Mouse (Mus musculus) layer of hippocampus, adult 18-20 months (tissue): ENCODE measurements at regions not wholly inside any gene's neighbourhood (a gene's known extent, or its start where the extent isn't known, plus 50 kb on each side); places are given as distances from the start of the nearest gene placed in this dataset.

Experiments
- DNase-seq, 2 experiments: peaks; one replicate each; pipeline ENCODE4 v3.0.0; 2022; ENCODE audit warnings: low spot score in 2 of 2

- DNase-seq = no peak
Observed at GRCm38 (mm10) chr1:189092819-189093218, 85.2 kb upstream of the Kctd3 start.

DNA sequence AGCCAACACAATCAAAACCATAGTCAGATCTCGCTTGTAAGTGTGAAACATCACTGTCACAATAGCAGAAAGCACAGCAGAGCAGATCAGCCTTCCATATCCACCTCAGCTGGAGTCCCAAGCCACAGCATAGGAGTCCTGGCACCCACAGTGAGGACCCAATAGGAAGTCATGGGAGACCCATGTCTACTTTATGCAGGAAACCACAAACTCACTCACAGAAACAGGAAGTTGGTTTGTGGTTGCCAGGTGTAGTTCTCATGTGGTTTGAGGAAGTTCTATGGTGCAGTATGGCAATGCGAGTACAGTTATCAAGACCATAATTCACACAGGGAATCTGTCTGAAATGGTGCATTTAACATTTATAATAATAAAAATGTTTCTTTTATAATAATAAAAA is 77.6 kb upstream of the Kctd3 start:
- DNase-seq = no peak

- no peak for DNase-seq
Observed at GRCm38 (mm10) chr1:189081267-189081666, 73.6 kb upstream of the Kctd3 start.

GRCm38 (mm10) chr1:189080797-189081196 is 73.2 kb upstream of the Kctd3 start:
- peak in 1 of 2 experiments; percentile 51 for DNase-seq

GRCm38 (mm10) chr1:189079451-189080410 is 72.1 kb upstream of the Kctd3 start:
- DNase-seq = peak in 1 of 2 experiments; percentile 52

DNA sequence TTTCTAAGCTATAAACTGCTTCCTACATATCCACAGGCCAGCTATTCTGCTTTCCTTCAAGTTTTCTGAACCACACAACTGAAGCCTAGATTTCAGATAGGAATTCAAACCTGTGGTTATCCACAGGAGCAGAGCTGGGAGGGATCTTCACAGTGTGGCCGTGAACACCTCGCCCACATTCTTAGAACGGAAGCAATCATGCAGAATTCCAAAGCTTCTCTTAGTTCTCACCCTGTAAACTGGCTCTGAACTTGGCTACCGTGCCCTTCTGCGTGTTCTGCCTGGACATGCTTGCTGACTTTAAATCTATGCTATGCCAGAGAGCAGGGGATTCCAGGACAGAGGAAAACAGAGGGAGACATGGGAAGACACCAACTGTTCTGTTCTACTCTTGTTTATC is 70.2 kb upstream of the Kctd3 start:
- no peak for DNase-seq

- DNase-seq = no peak
Observed at GRCm38 (mm10) chr1:189076276-189076675, 68.6 kb upstream of the Kctd3 start.

DNA sequence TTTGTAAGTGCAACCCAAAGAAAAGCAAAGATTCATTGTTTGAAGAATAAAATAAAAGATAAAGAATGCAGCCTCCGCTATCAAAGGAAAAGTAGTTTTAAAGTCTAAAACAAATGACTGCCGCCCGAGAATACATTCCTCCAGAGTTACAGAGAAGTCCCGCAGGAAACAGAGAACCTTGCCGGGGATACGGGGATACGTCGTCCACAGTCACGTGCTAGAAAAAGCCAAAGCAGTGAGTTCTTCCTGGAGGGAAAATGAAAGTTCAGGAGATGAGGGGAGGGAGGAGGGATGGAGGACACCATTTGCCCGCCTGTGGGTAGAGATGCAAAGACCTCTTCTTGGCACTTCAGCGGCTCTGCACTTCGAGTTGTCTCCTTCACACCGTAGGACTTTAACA is 68.0 kb upstream of the Kctd3 start:
- no peak for DNase-seq

DNA sequence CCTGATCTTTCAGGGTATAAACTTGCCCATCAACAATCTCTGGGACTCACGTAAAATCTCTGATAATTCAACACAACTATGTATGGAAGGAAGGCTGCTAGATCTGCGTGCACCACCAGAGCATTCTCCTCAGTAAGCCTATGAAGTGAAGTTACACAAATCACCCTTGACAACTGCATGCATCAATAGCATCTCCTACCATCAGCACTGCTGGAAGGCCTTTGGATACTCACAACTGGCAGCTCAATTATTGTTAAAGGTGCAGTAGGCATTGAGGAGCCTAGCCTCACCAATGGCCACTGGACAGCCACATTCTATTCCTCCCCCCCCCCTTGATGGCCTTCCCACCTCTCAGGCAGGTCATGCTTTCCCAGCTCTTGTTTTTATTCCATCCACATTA is 64.9 kb upstream of the Kctd3 start:
- DNase-seq = no peak

DNA sequence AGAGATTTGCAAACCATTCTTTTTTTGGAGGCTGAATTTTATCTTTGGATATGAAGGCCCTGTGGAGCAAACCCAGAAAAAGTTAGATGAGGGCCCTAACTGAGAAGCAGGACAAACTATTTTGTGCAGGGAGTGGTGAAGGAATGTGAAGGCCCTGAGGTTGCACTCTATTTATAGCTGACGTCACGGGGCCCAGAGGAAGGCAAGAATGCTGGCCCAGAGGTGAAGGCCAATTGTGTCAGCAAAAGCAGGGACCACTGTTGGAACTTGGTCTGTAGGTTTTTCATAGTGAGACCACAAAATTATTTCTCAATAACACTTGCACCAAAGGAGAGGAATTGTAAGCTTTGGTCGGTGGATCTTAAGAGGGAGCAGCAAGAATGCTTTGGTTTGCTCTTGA is 60.6 kb upstream of the Kctd3 start:
- no peak for DNase-seq

DNA sequence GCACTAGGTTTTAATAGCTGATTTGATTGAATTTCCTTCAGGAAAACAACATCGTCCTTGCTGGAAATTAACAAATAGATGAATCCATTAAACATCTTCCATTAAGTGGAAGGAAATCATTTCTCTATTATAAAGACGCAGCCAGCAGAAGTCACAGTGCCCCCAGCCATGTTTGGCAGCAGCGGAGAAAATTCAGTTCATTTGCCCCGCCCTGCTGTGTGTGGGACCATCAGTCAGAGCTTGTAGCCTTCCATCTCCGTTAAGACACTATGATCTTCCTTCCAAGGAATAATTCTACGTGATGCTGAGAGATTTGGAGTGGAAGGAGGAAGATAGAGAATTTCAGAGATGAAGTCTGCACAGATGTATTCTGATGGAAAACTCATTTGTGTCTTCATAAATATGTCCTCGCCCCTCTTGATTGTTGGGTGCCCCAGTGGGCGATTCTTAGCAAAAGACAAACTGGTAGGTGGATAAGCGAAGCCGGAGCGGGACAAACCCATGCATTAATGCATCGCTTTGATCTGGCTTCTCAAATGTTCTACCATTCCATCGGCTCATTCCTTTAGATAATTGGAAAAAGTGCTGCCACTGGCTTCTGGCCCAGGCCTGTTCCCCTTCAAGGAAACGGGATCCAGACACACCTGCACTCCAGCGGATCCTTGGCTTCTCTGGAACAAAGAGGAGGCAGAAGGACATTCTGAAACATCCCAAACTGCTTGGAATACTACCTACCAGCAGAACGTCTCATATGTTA is 59.7 kb upstream of the Kctd3 start:
- DNase-seq = no peak

- no peak for DNase-seq
Observed at GRCm38 (mm10) chr1:189066446-189067151, 59.0 kb upstream of the Kctd3 start.

DNA sequence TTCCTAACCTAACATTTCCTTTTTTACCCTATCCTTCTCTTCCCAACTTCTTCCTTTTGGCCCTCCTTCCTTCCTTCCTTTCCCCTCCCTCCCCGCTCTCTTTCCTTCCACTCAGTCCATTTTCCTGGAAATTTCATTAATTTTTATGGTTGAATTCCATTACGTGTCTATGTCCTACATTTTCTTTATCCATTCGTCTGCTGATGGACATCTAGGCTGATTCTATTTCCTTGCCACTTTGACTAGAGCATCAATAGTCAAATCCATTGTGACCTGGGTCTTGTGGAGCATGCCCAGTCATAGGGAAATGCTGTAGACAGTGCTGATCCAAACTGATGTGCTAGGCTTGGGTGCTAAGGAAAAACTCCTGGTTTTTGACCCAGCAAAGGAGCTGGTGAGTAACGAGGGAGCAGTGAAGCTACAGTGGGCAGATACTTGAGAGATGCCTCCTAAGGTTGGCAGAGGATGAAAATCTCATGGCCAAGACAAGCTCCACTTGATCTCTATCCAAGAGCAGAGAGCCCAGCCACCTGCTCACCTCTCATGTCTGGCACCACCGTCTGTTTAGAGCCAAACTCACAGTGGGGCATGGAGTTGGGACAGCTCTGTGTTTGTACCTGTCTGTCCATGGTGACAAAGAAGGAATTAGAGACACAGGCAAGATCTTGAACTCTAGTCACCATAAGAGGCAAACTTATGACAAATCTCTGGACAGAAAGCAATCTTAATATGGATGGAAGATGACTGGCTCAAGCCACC is 57.7 kb upstream of the Kctd3 start:
- DNase-seq = no peak

- DNase-seq = no peak
Observed at GRCm38 (mm10) chr1:189064629-189065028, 57.0 kb upstream of the Kctd3 start.

DNA sequence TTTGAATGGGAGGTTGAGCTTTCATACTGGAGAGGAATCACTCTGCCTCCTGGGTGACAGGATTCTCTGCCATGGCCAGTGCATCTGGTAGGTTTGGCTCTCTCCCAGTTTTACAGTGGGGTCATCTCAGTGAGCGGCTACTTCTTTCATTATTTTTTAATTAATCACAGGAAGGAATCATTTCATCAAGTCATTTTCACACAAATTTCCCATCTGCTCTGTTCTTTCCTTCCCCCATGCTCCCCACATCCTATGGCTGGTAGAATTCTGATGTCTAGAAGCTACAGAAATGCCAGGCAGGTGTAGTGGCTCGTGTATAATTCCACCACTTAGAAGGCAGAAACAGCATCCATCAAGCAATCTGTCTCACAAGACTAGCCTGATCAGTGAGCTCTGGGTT is 56.1 kb upstream of the Kctd3 start:
- no peak for DNase-seq

DNA sequence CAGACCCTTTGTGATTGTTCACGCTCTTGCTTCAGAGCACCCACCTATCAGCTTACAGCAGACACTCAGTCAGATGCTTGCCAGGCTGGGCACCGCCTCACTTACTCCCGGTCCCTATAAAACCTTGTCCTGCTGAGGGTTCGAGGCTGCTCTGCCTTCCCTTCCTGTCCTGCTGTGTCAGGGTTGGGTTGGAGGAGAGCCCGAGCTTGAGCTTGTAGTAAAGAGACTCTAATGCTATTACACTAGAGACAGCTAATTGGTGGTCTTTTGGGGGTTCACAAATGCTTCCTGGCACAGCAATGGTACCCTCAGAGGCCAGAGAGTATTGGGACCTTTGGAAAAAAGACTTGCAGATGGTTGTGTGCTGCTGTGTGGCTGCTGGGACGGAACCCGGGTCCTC is 55.6 kb upstream of the Kctd3 start:
- DNase-seq = no peak
